Mouse (Mus musculus) G1E (cell line): ENCODE data around the gene Gm17087. TPM values are rescaled to one million over a fixed set of nuclear protein-coding genes. Genes with fewer than 3 reads are reported as not detected.

Source experiments
- ATAC-seq: 2 replicates; pipeline ENCODE4 v1.8.0; 2016; ENCODE audit warnings: mild to moderate bottlenecking; ENCODE audit not compliant: insufficient number of reproducible peaks, poor library complexity, low FRiP score, severe bottlenecking; ENCODE audit errors: extremely low read depth
- DNase-seq: peaks from one replicate; pipeline ENCODE4 v3.0.0; 2012; ENCODE audit warnings: low spot score
- H3K27me3 ChIP-seq: 2 replicates; pipeline ENCODE4 v1.6.1; 2012; ENCODE audit warnings: mild to moderate bottlenecking, low read length, inconsistent platforms; ENCODE audit not compliant: insufficient read depth
- H3K36me3 ChIP-seq: replicated peaks from 2 replicates; pipeline ENCODE3; 2012; ENCODE audit warnings: mild to moderate bottlenecking, inconsistent platforms
- H3K4me1 ChIP-seq: 2 replicates; pipeline ENCODE4 v1.6.1; 2012; ENCODE audit warnings: low read depth, low read length, inconsistent platforms, mixed read lengths; ENCODE audit not compliant: insufficient read depth
- H3K4me3 ChIP-seq: 2 replicates; pipeline ENCODE4 v1.5.1; 2012; ENCODE audit warnings: low read depth, mild to moderate bottlenecking, inconsistent platforms, low read length, moderate library complexity, mixed read lengths
- H3K9me3 ChIP-seq: replicated peaks from 2 replicates; pipeline ENCODE4 v1.6.1; 2012; ENCODE audit warnings: inconsistent platforms
- CTCF ChIP-seq: IDR thresholded peaks from 2 replicates; pipeline ENCODE4 v1.5.1; 2012; ENCODE audit warnings: low read depth, low read length, inconsistent platforms, mixed read lengths
- GATA1 ChIP-seq: IDR thresholded peaks from 2 replicates; pipeline ENCODE4 v1.6.1; 2012; ENCODE audit warnings: borderline replicate concordance, low read length, inconsistent platforms, mixed read lengths
- GATA2 ChIP-seq: IDR thresholded peaks from 2 replicates; pipeline ENCODE4 v1.6.1; 2012; ENCODE audit warnings: low read depth, low read length, inconsistent platforms, borderline replicate concordance
- POLR2AphosphoS5 ChIP-seq: IDR thresholded peaks from 2 replicates; pipeline ENCODE4 v1.6.1; 2012; ENCODE audit warnings: low read depth, low read length, inconsistent platforms; ENCODE audit not compliant: insufficient replicate concordance
- TAL1 ChIP-seq: conservative IDR thresholded peaks from 2 replicates; pipeline ENCODE4 v1.6.1; 2012; ENCODE audit warnings: low read depth, low read length, inconsistent platforms, mixed read lengths
- polyA plus RNA-seq: library from polyadenylated mRNA; stranded (reverse); fragments of >175 nt; gene quantifications from 2 replicates; pipeline ENCODE4 v1.2.3, GENCODE M21; 2012
- total RNA-seq, 2 experiments: library from RNA; stranded (forward) in 1 of 2; stranded (reverse) in 1 of 2; fragments of 200-1000 nt in 1 of 2; fragments of >200 nt in 1 of 2; fragmentation: Nextera tagmentation in 1 of 2; gene quantifications; 2 replicates each; pipeline ENCODE4 v1.2.3; 2014 to 2017

Gm17087 gene
- total and polyA plus RNA-seq, 3 experiments: not detected

- ATAC-seq (no peak), DNase-seq (no peak)
- Histone ChIP-seq H3K27me3 (peaks cover 2% of the 10 kb centered on the region; the same call in 1 of the 2 replicates), H3K4me3 (no peak overlapping the region), H3K4me1 (no peaks in the 10 kb centered on the region), H3K9me3 (0 out of 2 replicates have a peak, but pooled peaks cover 5% of the 10 kb centered on the region), H3K36me3 (no peaks in the 10 kb centered on the region)
- TF ChIP-seq POLR2AphosphoS5 (no peak), TAL1 (no peak), CTCF (no peak), GATA2 (no peak), GATA1 (no peak)
Observed at GRCm38 (mm10) chr17:8557926-8558325, 8.8 kb downstream of the Gm17087 start.

- Histone ChIP-seq H3K4me1 (no peaks in the 10 kb centered on the region), H3K27me3 (peaks cover 2% of the 10 kb centered on the region; the same call in 1 of the 2 replicates), H3K4me3 (no peak overlapping the region), H3K9me3 (0 out of 2 replicates have a peak, but pooled peaks cover 5% of the 10 kb centered on the region), H3K36me3 (no peaks in the 10 kb centered on the region)
- ATAC-seq (no peak), DNase-seq (no peak)
- TF ChIP-seq POLR2AphosphoS5: no peak
- TF ChIP-seq GATA2: no peak
- no peak for TF ChIP-seq GATA1
- no peak for TF ChIP-seq CTCF
- no peak for TF ChIP-seq TAL1
Observed at GRCm38 (mm10) chr17:8556223-8556622, 10.5 kb downstream of the Gm17087 start.

- ATAC-seq: no peak
- no peak for DNase-seq
- TF ChIP-seq GATA1 (no peak), TAL1 (no peak), CTCF (no peak), POLR2AphosphoS5 (no peak), GATA2 (no peak)
- Histone ChIP-seq H3K36me3 (no peaks in the 10 kb centered on the region), H3K4me1 (no peaks in the 10 kb centered on the region), H3K4me3 (no peak overlapping the region), H3K27me3 (peaks cover 2% of the 10 kb centered on the region; the same call in 1 of the 2 replicates), H3K9me3 (0 out of 2 replicates have a peak, but pooled peaks cover 5% of the 10 kb centered on the region)
Observed at GRCm38 (mm10) chr17:8555785-8556184, 11.0 kb downstream of the Gm17087 start.

- Histone ChIP-seq H3K27me3 (peaks cover 5% of the 10 kb centered on the region; the same call in 1 of the 2 replicates), H3K4me1 (no peaks in the 10 kb centered on the region), H3K4me3 (no peak overlapping the region), H3K9me3 (peaks cover 7% of the 10 kb centered on the region; the same call in 1 of the 2 replicates), H3K36me3 (no peaks in the 10 kb centered on the region)
- TF ChIP-seq GATA2: no peak
- TF ChIP-seq CTCF: no peak
- no peak for TF ChIP-seq TAL1
- no peak for TF ChIP-seq POLR2AphosphoS5
- TF ChIP-seq GATA1: no peak
- ATAC-seq: no peak
- DNase-seq: no peak
Observed at GRCm38 (mm10) chr17:8554219-8554618, 12.5 kb downstream of the Gm17087 start.

- DNase-seq (no peak), ATAC-seq (no peak)
- TF ChIP-seq POLR2AphosphoS5: no peak
- Histone ChIP-seq H3K4me3 (no peak overlapping the region), H3K27me3 (peaks cover 5% of the 10 kb centered on the region; the same call in 1 of the 2 replicates), H3K9me3 (peaks cover 7% of the 10 kb centered on the region; the same call in 1 of the 2 replicates), H3K4me1 (no peaks in the 10 kb centered on the region), H3K36me3 (no peaks in the 10 kb centered on the region)
Observed at GRCm38 (mm10) chr17:8553601-8554000, 13.1 kb downstream of the Gm17087 start.

- Histone ChIP-seq H3K27me3 (peaks cover 3% of the 10 kb centered on the region; the same call in 1 of the 2 replicates), H3K4me1 (no peaks in the 10 kb centered on the region), H3K36me3 (no peaks in the 10 kb centered on the region), H3K9me3 (peaks cover 7% of the 10 kb centered on the region; the same call in 1 of the 2 replicates), H3K4me3 (no peak overlapping the region)
- no peak for TF ChIP-seq GATA1
- TF ChIP-seq CTCF: no peak
- no peak for TF ChIP-seq GATA2
- TF ChIP-seq TAL1: no peak
- TF ChIP-seq POLR2AphosphoS5: no peak
- DNase-seq: no peak
- ATAC-seq: no peak
Observed at GRCm38 (mm10) chr17:8552346-8553035, 14.3 kb downstream of the Gm17087 start.

GRCm38 (mm10) chr17:8551641-8552040, 15.1 kb downstream of the Gm17087 start:
- Histone ChIP-seq H3K4me1 (no peaks in the 10 kb centered on the region), H3K4me3 (no peak overlapping the region), H3K27me3 (peaks cover 3% of the 10 kb centered on the region; the same call in 1 of the 2 replicates), H3K36me3 (no peaks in the 10 kb centered on the region), H3K9me3 (peaks cover 7% of the 10 kb centered on the region; the same call in 1 of the 2 replicates)
- ATAC-seq (no peak), DNase-seq (no peak)
- TF ChIP-seq CTCF (no peak), POLR2AphosphoS5 (no peak), GATA1 (no peak), TAL1 (no peak), GATA2 (no peak)
